Mouse (Mus musculus): ENCODE data around the gene Lrrc1.

The Lrrc1 gene

GRCm38 (mm10) chr9:77499084-77499483, 45.6 kb downstream of the Lrrc1 start:
- DNase-seq, result no peak

DNA sequence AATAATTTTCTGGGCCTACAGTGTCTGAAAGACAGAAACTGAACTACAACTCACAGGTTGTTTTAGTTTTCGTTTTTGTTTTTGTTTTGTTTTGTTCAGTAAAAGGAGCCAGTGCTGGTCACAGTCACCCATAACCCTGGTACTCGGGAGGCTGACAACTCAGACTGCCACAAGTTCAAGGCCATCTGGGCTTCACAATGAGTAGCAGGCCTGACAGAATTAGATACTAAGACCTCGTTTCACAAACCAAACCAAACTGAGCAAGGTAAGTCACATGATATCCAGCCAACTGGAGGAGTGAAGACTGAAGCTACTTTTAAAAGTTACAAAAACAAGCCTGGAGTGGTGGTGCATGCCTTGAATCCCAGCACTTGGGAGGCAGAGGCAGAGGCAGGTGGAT, 46.3 kb downstream of the Lrrc1 start:
- no peak for DNase-seq

- DNase-seq, result no peak
Observed at GRCm38 (mm10) chr9:77497173-77497572, 47.5 kb downstream of the Lrrc1 start.

DNA sequence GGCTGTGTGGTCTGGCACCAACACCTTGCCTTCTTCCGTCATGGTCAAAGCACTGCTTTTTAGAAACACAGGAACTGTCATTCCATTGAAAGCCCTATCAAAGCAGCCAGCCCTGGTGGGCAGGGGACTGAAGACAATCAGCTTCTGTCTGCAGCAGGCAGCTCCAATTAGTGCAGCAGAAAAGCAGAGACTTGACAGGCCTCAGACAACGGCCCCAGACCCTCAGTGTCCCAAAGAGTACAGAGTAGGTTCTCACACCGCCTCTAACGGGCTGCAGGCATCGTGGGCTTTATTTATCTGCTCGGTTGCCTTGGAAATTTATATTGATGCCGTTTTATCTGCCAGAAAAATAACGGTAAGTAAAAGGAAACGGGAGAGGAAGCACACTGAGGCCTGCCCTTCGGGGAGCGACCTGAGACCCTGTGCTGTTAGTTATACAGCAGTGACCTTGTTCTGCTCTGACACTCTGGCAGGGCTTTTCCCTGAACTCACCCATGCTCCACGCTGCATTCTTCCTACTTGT, 48.1 kb downstream of the Lrrc1 start:
- peak; percentile 13 for DNase-seq

DNA sequence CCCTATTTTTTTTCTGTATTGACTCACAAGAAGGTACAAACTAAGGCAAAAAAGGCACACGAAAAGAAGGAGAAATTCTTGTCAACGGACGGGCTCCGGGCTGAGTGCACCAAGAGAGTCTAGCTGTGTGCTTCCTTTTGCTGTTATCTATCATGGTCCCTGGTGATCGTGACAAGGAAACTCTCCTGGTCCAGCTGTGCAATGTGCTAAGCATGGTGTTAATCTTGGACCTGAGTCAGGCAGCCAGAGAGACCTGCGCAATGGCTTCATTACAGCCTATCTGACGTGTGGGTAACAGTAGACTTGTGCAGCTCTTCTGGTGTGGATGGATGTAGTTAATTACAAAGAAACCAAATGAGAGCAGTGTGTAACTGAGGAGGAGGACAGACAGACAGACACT, 50.4 kb downstream of the Lrrc1 start:
- DNase-seq, result no peak

DNA sequence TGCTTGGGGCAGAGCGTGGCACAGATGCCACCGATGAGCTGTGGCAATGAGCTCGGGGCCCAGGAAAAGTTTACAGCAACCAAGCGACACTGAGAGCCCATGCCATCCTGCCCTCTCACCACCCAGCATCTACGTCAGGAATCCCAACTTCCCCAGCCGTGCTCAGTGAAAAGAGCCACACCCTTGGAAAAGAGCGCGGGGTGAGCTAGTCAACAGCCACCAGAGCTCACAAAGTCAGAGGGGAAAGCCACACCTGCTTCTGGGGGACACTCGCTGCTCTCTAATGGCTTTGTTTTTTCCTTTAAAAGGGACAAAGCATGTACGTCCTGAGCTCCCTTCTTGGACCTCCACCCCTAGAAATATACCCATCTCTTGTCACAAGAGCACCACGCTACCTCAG, 56.1 kb downstream of the Lrrc1 start:
- DNase-seq, result no peak

DNA sequence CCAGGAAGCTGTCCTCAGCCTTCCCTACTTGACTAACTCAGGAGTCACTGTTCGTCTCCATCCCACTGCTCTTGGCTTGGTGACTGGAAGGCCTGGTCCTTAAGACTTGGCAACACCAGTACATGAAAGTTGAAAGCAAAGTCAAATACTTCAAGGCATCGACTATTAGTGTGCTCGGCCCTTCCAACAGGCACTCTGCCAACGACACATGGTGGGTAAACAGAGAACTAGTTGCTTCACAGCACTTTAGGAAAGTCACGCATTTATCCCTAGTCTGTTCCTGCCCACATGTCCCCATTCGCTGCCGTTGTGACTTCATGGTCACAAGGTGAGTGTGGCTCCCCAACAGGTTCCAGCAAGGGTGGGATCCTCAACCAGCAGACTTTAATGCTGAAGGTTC, 57.2 kb downstream of the Lrrc1 start:
- no peak for DNase-seq

GRCm38 (mm10) chr9:77485915-77486314, 58.8 kb downstream of the Lrrc1 start:
- no peak for DNase-seq

DNA sequence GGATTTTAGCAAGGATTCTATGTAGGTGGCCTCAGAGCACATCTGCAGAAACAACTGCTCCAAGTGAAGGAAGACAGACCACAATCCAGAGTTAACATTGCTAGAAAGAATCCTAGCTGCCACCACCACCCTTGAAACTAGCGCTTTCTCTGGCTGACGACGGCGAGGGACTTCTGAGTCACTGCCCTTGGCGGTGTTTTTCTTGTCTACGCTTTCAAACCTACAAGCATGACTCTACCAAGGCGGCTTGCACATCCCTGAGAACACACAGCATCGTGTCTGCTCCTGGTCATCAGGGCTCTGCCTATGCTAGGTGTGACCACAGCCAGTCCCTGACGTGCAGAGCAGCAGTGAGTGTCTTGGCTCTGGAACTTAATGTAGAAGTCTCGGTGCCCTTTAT, 59.9 kb downstream of the Lrrc1 start:
- DNase-seq, result no peak

DNA sequence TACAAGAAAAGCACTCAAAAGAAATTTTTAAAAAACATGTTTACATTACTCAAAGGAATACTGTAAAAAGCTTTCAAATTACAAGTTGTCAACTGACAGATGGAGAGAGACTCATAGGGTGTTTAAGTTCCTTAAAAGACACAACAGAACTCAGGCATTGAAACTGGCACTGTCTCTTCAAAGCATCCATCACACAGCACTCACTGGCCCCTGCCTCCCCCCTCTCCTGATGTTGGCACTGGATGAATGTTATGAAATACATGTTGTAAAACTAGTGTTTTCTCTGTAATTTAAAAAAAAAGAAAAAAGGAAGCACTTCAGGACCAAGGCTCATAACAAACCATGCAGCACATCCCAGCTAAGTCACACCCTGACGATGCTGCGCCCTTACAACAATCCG, 61.1 kb downstream of the Lrrc1 start:
- no peak for DNase-seq

DNA sequence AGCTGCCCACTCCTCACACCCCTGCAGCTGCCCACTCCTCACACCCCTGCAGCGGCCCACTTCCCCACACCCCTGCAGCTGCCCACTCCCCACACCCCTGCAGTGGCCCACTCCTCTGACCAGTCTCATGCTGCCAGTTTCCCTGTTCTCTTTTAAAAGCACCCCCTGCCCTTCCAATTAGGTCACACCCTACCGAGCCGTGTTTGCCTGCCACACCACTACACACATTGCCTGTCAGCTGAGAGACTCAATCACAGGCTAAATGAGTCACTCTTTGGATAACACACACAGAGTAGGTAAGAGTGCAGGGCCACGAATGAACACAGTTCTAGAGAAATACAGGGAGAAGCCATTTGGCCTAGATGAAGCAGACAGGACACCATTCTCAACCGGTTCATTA, 62.4 kb downstream of the Lrrc1 start:
- no peak for DNase-seq

- DNase-seq, result no peak
Observed at GRCm38 (mm10) chr9:77481380-77481779, 63.3 kb downstream of the Lrrc1 start.

GRCm38 (mm10) chr9:77480574-77481319, 63.9 kb downstream of the Lrrc1 start:
- DNase-seq, result no peak

DNA sequence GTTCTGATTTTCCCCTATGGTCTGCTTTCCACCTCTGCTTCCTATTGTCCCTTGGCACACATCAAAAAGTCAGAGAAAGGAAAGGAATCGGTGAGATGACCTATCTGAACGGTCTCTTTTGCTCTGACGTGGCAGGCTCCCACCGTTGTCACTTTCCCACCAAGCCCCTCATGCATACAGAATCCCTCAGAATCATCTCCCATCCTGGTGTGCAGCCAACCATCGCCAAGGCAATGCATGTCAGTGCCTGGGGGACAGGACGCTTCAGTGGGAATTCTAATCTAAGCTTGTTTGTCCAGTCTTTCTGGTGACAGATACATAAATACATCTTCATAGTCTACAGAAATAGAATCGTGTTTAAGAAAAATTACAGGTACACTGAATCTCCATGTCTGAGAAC, 64.7 kb downstream of the Lrrc1 start:
- DNase-seq, result no peak

DNA sequence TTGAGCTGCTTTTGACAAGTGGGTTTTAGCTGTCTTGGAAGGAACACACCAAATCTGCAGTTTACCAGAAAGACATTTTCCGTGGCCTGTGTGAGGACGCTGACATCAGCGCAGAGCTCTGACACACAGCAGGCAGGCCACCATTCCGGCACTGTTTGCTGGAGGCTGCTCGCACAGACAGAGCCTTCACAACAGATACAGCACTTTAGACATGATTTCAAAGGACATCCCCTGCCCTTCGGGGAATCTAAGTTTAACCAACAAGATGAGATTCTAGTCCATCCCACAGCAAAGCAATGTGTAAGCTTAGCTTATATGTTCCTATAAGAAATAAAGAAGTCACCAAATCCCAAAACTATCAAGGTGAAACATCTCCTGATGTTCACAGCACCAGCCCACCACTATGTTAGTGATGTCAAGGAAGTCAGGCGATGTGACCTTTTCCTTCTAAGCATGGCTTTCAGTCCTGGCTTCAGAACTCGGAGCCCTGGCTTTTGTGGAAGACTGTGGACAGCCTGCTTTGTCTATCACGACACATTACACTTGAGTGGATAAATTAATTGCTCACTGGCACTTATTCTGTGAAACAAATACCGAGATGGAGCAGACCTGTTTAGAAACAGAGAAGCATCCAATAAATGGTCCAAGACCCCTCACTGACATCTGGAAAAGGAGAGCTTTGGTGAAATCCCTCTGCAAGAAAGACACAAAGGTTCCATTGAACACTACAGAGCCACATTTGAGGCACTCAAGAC, 66.3 kb downstream of the Lrrc1 start:
- no peak for DNase-seq

GRCm38 (mm10) chr9:77474535-77474934, 70.1 kb downstream of the Lrrc1 start:
- no peak for DNase-seq

DNA sequence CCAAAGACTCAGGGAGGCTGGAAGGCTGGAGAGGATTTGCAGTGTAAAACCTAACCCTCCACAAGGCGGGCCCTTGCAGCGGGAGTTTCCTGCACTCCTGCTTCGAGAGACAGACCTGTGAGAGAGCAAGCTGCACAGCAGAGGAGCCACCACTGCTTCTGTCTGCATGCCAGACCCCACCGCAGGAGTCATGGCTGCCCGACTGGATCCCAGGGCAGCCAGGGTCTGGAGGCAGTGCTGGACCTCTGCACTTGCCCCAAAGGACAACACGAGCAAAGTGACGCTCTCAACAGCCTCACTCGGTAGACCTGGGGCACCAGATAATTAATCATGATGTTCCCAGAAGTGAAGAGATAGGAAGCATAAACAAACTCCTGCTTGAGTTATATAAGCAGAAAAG, 72.1 kb downstream of the Lrrc1 start:
- no peak for DNase-seq

- no peak for DNase-seq
Observed at GRCm38 (mm10) chr9:77471646-77472220, 72.9 kb downstream of the Lrrc1 start.

- peak; percentile 81 for DNase-seq
Observed at GRCm38 (mm10) chr9:77469791-77470607, 74.7 kb downstream of the Lrrc1 start.

DNA sequence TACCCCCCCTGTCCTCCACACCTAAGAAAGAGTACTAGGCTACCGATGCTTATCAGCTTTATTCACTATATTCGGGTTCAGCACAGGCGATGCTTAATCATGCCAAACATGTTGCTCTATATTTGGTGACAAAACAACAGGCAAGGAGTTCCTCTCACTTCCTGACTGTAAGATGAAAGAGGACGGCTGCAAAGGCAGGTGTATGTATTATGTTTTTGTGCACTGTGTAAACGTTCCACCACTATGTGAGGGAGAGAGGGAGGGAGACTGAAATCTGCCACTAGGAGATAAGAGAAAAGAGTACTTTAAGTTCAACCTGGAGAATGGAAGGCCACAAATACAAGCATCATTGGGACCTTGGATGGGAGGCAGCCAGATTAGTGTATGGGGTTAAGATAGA, 77.7 kb downstream of the Lrrc1 start:
- peak; percentile 50 for DNase-seq

- no peak for DNase-seq
Observed at GRCm38 (mm10) chr9:77465401-77465800, 79.3 kb downstream of the Lrrc1 start.

- DNase-seq, result no peak
Observed at GRCm38 (mm10) chr9:77463861-77464260, 80.8 kb downstream of the Lrrc1 start.

GRCm38 (mm10) chr9:77463195-77463594, 81.5 kb downstream of the Lrrc1 start:
- peak; percentile 44 for DNase-seq
